Mouse (Mus musculus): ENCODE measurements around the gene Slc16a6.
"Not testable (repeated sequence)": the region's sequence is repeated elsewhere in the genome, so short reads cannot be mapped to it uniquely, and the experiment has no call there.

Gene Slc16a6

DNA sequence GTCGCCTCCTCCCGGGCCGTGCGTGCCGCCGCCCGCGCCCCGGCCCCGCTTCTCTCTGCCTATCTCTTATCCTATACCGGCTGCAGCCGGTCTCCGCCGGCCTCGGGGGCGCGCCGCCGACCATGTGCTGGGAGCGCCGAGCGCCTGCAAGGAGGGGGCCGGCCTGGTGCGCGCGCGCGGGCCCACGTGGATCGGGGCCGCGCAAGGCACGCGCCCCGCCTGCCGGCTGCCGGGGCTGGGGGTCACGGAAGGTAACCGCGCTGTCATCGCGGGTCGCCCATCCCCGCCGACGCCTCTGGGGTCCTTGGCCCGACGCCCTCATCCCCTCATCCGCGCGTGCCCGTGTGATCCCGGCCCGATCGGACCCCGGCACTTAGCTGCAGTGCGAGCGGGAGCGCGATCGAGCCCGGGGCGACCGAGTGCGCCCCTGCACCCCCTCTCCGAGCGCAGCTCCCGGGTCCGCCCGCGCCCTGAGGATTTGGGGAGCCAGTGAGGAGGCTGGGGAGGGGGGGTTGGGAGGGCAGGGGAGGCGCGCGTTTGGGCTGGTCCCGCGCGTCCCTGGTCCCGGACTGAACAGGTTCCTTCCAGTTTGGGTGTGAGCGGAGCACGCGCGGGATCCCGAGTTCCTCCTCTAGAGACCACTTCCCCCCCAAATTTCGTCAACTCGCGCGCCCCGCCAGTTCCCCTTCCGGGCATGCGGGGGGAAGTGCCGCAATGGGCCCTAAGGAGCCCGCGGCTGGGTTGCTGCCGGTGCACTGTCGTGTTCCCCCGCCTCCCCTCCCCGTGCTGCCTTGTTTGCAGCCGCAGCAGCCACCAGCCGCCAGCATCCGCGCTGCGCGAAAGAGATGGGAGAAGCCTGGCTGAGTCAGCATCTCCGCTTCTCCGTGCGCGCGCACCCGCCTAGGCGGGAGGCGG, at the start of gene Slc16a6, which contains the start of gene Arsg:
Slc16a6 (minus strand) TSS at position 428 of the 915 bp plus-strand sequence.
Arsg (plus strand) TSS at position 204 of the 915 bp plus-strand sequence.
- DNase-seq (ENCODE audit: low spot score in 2 of 2) = peak; percentile 93 to 95

DNA sequence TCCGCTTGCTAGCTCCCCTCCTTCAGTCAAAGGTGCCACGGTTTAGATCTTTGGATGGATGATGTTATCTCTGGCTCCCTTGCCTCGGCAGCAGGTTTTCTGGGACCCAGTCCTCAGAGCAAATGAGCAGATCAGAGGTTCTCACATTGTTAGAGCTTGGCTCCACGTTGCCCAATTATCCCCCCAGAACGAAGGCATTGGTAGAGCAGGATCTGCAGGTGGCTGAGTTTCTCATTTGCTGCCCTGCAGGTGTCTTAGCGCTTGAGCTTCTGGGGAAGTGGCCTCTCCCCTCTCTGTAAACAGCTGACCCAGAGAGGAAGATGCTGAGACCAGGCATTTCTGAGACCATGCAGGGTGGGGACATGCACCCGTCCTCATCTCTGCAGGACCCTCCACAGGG, 47.6 kb upstream of the Slc16a6 start:
- no peak for DNase-seq (ENCODE audit: low spot score in 2 of 2)

DNA sequence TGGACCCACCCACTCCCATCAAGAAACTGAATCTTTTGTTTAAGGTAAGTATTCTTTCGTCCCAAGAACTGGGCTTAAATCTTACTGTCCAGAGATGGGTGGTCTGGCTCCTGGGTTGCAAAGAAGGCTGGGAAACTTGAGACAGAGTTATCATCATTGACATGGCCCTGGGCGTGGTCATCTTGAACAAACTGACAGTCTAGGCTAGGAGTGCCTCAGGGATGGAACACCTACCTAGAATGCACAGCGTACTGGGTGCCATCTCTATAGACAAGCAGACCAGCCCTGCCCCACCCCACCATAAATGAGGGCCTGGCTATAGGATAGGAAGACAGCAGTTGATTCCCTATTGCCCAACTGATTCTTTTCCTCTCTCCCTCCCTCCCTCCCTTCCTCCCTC, 44.4 kb upstream of the Slc16a6 start:
- no peak for DNase-seq (ENCODE audit: low spot score in 2 of 2)

DNA sequence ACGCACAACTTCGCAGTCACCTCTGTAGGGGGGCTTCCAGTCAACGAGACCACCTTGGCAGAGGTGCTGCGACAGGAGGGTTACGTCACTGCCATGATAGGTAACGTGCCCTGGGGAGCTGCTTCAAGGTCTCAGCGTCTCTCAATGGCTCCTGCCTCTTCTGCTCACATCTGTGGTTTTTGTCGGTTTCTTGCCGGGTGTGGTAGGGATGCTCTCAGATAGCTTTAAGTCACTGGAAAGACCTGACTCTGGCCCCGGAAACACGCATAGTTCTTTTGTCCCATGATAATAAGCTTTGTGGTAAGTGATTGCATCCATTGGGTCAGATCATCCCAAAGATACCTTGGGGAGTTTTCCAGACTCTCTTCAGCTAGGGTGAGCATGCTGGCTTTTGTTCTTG, 43.9 kb upstream of the Slc16a6 start:
- no peak for DNase-seq (ENCODE audit: low spot score in 2 of 2)

DNA sequence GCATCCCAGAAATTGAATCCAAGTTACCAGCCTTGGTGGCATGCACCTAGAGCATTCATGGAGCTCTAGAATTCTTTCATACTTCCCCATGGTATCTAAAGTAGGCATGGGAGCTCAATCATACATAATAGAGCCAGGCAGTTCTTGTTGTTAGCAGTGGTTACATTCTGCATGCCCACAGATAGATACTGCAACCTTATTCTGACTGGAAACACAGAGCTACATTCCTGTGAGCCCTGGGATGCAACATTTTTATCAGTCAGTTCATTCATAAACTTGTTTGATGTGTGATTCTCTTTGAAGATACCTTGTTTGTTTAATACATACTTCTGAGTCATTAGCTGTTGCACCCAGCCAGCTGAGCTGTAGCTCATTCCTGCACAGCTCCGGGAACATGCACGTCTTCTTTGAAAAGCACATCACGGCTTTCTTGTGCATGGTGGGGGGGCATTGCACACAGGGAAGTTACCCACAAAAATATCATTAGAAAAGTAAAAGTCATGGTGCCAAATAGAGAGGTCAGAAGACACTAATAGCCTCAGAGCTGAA, 40.7 kb upstream of the Slc16a6 start:
- DNase-seq (ENCODE audit: low spot score in 2 of 2) = no peak

DNA sequence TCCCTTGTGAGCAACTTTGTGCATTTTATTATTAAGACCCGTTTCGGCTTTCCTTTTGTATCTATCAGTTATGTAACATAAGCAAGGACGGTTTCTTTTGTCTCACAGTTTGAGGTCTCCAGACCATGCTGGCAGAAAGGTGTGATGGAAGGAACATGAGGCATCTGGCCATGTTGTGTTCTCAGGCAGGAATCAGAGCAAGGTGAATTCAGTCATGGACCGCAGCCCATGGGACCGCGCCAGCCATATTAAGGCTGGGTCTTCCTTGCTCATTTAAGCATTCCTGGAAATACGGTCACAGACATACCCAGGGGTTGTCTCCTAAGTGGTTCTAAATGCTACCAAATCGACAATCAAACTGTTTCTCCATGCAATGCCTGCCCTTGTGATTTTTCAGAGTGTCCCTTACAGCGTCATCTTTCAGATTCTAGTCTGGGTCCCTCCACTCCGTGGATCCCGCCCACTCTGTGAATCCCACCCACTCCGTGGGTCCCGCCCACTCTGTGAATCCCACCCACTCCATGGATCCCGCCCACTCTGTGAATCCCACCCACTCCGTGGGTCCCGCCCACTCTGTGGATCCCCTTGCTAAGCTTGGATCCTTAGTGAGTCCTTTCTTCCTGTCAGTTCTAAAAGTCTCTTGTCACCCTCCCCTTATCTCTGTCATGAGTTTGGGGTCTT, 39.7 kb upstream of the Slc16a6 start:
- no peak for DNase-seq (ENCODE audit: low spot score in 2 of 2)

DNA sequence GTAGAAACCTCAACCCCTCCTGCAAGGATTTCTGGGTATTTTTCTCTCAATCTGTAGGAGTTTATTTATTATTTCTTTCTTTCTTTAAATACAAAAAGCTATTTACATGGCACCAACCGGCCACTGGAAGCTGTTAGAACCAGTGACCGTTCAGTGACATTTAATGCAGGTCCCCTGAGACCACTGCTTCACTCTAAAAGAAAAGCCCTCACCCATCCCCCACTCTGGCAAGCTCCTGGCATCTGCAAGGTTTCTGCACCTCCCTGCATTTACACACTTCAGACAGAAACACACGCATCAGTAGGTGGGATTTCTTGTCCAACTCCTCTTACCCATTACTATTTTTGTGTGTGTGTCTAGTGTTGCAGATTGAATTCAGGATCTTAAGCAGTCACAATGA, 33.7 kb upstream of the Slc16a6 start:
- no peak for DNase-seq (ENCODE audit: low spot score in 2 of 2)

DNA sequence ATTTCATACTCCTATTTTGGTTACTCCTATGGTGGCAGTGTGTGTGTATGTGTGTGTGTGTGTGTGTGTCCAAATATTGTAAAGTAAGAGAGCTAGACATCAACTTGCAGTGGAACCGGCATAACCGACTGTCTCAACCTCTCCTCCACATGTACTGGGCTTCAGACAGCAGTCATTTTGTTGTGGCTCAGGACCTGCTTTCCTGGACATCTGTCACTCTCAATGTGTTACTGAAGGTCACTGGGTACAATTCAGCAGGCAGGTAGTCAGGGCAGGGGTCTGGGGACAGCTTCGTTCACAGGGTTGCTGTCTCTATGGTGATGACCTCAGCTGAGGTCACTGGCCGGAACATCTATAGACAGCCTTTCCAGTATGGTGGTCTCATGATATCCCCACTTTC, 32.4 kb upstream of the Slc16a6 start:
- no peak for DNase-seq (ENCODE audit: low spot score in 2 of 2)

DNA sequence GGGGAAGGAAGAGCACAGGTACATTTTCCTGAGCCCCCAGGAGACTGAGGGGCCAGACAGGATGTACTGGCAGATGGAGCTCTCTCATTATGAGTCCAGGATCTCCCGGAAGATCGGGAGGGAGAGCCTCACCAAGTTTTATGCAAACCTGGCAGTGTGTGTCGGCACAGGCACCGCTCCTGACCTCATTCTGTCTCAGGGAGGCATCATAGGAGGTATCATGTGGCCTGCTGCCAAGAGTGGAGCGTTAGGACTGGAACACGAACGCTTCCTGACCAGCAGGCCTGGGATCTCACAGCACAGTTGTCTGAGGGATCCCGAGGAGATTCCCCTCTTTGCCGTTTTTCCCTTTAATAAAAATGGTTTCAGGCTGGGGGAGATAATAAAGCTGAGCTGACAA, 31.6 kb upstream of the Slc16a6 start:
- DNase-seq (ENCODE audit: low spot score in 2 of 2) = no peak

DNA sequence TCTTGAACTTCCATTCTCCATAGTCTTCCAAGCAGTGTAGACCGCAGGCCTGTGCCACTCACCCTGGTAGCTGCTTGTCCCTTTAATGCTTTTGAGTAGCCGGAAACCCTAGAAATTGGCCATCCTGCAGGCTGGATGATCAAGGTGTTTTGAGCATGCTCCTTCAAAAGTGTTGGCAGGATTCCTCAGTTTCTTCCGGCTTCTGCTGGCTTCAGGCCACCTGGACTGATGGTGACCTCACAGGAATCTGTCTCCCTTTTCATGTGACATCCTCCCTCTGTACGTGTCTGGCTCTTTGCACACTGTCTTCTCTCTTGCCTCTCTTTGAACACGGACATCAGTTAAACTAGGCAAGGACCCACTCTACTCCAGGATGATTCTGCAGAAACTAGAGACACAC, 26.8 kb upstream of the Slc16a6 start:
- DNase-seq (ENCODE audit: low spot score in 2 of 2) = no peak

DNA sequence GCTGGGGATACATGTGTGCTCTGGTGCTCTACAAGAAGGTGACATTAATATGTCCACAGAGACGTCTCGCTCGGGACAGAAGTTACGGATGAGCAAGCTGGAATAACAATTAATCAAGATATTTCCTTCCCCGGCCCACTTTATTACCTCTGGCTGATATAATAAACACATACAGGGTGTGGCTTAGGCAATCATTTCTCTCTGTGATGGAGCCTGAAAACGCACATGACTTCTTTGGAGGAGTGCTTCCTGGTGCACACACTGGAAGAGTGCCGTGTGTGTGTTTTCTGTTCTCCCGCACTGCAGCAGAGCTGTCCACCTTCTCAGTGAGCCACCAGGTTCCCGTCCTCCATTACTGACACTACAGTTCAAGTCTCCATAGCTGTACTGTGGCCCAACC, 24.6 kb upstream of the Slc16a6 start:
- no peak for DNase-seq (ENCODE audit: low spot score in 2 of 2)

DNA sequence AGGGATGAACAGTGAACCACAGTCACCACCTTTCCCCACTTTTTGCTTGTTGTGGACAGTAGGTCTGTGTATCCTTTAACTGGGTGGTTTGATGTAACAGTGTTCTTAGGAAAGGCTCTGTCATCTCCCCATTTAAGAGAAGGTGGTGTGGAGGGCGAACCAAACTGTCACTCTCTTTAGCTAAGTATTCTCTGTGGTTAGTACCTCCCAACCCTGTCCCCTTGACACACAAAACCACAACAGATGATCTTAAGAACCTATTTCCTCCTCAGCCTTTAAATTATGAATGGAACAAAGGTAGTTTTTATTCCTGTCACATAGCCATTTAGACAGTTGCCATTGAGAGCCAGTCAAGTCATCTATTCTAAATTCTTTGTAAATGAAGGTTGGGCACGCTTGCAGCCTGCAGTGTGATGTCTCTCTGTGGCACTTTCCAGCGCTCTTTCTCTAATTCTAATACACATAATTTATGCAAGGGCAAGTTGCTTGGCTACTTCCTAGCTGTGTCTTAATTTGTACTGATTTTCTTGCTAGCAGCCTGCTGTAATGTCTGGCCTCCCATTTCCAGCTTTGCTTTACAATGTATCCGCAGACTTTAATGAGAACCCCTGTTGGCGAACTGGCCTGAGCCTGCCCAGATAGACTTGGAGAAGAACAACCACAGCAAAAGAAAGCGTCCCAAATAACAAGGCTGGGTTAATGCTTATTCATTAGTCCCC, 23.8 kb upstream of the Slc16a6 start:
- no peak for DNase-seq (ENCODE audit: low spot score in 2 of 2)

DNA sequence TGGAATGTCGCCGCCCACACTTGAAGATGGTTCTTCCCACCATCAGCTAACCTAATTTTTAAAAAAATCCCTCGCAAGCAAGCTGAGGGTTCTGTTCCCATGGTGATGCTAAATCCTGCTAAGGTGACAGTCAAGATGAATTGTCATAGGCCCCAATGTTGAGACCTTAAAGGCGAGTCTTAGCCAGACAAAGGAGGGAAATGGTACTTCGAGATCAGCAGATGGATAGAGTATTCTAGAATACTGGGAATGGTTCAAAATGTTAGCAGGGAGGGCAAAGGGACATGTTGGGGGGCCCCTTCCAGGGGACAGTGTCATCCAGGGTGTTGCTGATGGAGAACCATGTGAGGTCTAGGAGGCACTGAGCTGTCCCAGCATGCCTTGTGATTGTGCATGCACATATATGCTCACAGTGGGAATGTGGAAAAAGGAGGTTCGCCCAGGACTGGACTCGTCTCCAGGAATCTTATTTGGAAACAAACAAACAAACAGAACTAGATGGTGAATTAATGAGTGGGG, 23.1 kb upstream of the Slc16a6 start:
- DNase-seq (ENCODE audit: low spot score in 2 of 2) = no peak

DNA sequence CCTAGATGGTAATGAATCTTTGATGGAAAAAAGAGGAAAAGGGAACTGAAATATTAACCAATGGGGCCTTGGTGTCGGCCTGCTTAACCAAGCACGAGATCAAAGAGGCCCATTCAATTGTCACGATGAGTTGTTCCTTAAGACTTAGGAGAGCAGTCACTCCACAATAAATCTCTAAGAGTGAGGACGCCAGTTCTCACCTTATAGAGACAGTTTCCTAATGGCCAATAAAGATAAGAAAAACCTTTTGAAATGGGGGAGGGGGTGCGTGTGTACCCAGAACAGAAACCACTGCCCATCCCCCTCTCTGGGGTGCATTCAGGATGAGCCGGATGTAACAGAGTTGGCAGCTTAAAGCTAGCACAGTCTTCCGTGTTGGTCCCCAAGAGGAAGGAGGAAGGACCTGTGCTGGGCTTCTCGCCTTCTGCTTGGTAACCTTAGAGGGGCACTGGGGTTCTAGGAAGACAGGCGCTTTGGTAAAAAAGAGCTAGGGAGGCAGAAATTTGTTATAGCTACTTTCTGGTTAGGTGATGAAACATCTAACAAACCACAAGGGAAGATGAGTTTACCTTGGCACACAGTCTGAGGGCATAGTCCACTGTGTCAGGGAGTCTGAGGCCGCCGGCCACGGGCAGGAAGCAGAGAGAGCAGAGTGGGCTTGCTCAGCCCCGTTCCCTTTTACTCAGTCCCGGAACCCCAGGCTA, 22.5 kb upstream of the Slc16a6 start:
- DNase-seq (ENCODE audit: low spot score in 2 of 2) = peak; percentile 51 to 63

DNA sequence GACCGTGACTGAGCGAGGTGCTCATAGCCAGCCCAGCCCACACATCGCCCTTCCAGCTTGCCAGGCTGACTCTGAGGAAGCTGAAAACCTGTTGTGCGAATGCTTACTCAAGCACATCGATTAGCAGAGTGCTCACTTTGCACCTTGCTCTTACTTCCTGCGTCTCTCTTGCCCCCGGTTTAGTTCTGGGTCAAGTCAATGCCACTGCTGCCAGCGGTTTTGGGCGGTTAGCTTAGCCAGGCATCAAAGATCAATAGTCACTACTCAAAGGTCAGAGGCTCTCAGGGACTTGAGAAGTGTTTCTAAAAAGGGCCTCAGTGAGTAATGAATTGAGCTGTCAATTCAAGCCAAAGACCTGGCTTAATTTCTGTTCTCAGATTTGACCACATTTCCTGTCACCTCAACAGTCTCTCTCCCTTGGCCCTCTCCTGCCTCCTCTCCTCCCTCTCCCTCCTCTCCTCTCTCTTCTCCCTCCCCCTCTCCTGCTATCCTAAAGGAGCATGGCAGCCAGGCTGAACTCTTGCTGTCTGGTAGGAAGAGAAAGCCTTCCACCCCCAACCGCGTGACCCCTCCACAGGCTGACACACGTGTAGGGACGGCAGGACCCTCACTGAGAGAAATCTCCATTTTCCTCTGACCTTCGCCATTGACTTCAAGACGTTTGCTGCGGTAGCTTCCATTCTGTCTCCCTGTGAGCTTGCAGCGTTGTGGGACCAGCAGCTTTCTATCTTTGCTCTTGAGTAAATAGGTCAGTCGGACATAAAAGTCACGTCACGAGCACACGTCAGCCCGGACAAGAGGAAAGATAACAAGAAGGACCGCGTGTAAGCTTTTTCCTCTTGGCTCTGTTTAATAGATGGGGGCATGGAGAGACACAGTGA, 21.7 kb upstream of the Slc16a6 start:
- no peak for DNase-seq (ENCODE audit: low spot score in 2 of 2)

DNA sequence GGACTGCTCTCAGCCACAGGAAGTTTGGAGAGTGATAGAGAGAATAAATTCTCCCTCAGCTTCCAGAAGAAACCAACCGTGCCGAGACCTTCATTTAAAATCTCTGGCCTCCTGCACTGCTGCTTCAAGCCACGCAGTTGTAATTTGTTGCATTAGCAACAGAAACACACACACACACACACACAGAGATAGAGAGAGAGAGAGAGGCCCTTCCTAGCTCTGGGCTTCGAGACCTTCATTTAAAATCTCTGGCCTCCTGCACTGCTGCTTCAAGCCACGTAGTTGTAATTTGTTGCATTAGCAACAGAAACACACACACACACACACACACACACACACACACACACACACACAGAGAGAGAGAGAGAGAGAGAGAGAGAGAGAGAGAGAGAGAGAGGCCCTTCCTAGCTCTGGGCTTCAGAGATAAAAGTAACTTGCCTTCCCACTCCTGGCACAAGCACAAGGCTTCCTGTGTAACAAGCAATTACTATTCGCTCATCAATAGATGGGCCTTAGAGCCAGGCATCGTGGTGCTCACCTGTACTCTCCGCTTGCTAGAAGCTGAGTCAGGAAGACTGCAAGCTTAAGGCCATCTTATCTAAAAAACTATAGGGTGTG, 19.6 kb upstream of the Slc16a6 start:
- DNase-seq (ENCODE audit: low spot score in 2 of 2) = not testable (repeated sequence)

DNA sequence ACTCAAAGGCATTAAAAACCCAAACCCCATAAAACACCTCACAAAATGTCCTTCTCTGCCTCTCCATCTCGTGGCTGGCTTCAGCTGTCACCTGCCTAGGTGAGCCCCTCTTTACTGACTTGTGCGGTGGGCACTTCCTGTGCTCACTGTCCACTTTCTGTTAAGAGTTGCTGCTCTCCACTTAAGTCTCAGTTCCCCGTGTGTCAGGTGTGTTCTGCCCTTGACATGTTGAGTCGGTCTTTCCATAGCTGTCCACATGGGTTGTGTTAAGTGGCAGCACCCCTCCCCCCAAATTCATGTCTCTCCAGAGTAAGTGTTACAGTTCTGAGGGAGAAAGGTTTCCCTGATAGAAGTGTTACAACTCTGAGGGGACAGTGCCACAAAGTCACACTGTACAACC, 18.4 kb upstream of the Slc16a6 start:
- no peak for DNase-seq (ENCODE audit: low spot score in 2 of 2)

DNA sequence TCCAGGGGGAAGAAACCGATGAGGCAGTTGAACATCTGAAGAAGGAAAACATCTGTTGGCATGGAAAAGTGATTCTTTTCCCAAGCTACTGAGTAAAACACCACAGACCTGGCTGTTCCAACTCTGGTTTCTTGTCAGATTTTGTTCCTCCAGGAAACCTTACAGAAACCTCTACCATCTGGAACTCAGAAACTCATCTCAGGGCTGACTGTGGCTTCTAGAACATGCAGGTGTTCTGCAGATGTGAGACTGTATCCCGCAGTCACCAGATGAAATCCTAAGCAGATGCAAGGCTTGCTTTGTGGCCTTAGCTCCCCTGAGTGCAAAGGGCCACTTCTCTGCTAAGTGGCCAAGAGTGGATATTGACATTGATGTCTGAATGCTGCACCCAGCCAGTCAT, 16.4 kb upstream of the Slc16a6 start:
- DNase-seq (ENCODE audit: low spot score in 2 of 2) = no peak

DNA sequence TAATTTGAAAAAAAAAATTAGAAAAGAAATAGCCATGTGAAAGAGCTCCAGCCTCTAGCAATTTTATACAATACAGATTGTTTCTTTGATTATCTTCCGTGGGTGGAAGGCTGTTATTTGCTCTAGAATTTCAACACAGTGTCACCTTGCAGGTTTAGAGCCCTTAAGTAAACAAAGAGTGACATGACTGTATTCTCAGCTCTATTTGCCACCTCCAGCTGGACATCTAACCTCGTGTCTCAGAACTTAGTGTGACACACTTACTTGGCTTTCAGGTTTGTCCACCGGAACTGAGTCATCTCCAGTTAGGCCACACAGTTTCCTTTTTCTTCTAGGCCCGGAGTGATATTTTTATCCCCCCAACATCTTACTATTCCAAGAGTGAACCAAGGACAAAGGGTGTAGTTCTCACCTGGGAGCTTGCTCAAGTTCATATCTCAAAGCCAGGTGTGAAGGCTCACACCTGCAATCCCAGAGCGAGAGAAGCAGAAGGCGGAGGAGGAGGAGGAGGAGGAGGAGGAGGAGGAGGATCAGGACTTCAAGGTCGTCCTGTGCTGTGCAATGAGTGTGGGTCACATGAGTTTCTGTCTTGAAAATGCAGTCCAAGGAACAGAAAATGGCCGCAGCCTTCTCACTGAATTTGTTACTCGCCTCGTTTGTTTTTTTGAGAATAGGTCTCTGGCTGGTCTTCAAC, 14.7 kb upstream of the Slc16a6 start:
- DNase-seq (ENCODE audit: low spot score in 2 of 2) = no peak

Data from thymus, postnatal 10 days (tissue).